Mouse (Mus musculus): ENCODE data around the gene Spata25. TPM values are rescaled to one million over a fixed set of nuclear protein-coding genes. Genes with fewer than 3 reads are reported as not detected.

Gene Spata25
- total RNA-seq, 2 experiments from 2014 or later, result 0.86 to 1.0 TPM

GRCm38 (mm10) chr2:164787032-164787431 lies 41.3 kb downstream of the Spata25 start:
- no peak for DNase-seq
- intact Hi-C loops (cut with DNase I), result loop anchor here (5.0 kb wide), 1 partner anchor 40 kb away; the partner anchor contains the start of genes Dnttip1 and Wfdc3

GRCm38 (mm10) chr2:164786388-164786885 lies 41.9 kb downstream of the Spata25 start:
- no peak for DNase-seq
- intact Hi-C loops (cut with DNase I), result loop anchor here (5.0 kb wide), 1 partner anchor 39 kb away; the partner anchor contains the start of genes Dnttip1 and Wfdc3

DNA sequence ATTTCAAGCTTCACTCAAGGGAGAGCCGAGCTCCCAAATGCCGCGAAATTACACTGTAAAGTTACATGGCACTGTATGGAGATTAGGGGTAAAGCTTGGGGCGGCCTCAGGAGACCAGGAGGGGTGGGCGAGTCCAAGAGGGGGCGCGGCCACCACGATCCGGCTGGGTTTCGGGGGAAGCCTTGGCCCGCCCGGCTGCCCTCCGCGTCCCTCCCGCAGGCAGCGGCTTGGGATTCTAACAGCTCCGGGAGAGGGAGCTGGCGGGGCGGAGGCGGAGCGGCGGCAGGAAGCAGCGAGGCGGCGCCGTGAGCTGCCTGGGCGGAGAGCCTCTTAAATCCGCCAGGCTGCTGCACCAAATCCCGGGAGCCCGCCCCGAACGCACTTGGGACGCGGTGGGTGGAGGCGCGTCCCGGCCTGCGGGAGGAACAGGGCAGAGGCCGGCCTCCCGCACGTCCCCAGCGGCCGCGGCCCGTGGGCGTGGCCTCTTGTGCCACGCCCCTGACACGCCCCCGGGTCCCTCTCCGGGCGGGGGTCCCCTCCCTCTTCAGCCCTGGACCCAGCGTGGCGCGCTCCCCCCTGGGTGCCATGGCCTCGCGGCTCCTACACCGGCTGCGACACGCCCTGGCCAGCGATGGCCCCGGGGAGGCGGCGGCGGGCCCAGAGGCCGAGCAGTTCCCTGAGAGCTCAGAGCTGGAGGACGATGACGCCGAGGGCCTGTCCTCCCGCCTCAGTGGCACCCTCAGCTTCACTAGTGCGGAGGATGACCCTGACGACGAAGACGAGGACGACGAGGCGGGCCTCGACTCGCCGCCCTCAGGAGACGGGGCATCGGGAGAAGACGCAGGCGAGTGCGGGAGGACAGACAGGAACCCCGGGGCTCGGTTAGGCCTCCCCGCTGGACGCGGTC lies 42.6 kb downstream of the Spata25 start, which contains the start of gene Snx21:
Gene Snx21, plus strand, starts transcription at position 343 of the 907 bp plus-strand sequence.
- intact Hi-C loops (cut with DNase I), result loop anchor here (5.0 kb wide), 1 partner anchor 38 kb away; the partner anchor contains the start of genes Dnttip1 and Wfdc3
- DNase-seq, result peak; percentile 92 to 94

GRCm38 (mm10) chr2:164784869-164785420 lies 43.4 kb downstream of the Spata25 start:
- intact Hi-C loops (cut with DNase I), result loop anchor here (5.0 kb wide), 1 partner anchor 38 kb away; the partner anchor contains the start of genes Dnttip1 and Wfdc3
- no peak for DNase-seq

GRCm38 (mm10) chr2:164783926-164784581 lies 44.3 kb downstream of the Spata25 start:
- intact Hi-C loops (cut with DNase I), result no loop called here
- DNase-seq, result no peak

DNA sequence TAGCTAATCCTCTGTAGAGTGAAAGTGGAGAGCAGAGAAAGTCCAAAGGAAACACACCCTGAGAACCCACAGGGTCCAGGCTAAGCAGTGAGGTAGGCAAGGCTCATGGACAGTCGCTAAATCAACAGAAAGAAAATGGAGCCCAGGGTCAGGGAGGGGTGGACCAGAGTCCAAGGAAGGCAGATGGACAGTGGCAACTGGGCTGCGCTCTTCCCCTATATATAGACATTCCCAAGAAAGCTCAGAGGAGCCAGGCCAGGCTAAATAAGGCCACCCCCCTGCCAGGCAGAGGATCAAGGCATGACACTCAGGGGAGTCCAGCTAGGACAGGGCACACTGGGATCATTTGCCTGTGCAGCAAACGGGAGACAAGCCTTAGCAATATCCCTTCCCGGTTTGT lies 46.5 kb downstream of the Spata25 start:
- intact Hi-C loops (cut with DNase I), result no loop called here
- no peak for DNase-seq

DNA sequence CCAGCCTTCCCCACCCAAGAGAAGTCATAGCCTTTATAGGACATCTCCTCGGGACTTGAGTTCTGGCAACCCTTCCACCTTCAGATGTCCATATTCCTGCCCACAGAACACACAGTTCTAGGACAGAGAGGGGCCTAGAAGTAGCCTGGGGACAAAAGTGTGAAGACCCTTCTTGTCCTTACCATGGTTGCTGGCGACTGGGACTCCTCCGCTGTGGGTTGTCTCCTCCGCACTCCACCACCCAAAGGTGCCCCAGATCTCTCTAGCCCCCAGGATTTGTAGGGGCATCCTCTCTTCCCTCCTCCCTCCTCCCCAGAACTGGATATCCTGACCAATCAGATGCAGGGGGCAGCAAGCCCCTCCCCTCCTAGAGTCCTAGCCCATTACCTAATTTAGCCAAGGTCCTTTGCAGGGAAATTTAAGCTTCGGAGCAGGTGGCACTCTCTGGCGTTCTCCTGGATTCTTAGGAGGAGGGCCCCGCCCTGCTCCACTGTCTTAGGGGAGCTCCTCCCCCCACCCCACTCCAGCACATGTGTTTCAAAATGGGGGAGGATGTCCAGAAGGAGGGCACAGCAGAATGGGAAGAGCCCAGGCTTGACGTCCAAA lies 48.8 kb downstream of the Spata25 start, which contains the start of gene Tnnc2:
Gene Tnnc2, minus strand, starts transcription at position 487 of the 606 bp plus-strand sequence.
- DNase-seq, result no peak
- intact Hi-C loops (cut with DNase I), result no loop called here

DNA sequence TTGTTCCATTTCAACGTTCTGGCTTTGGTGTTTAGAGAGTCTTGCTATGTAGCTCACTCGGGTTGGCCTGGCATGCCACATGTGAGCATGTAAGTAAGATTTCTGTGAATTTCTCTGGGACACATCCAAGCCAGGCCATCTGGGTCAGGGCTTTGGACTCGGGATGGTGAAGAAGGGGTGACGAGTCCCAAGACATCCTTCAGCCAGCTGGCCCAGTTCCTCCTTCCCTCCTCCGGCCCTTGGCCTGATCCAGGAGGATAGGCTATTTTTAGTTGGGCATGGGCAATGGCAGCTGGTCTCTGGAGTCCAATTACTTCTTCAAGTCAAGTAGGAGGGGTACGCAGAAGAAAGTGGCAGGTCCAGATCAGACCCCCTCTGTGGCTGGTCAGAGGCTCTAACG lies 49.5 kb downstream of the Spata25 start:
- intact Hi-C loops (cut with DNase I), result no loop called here
- DNase-seq, result no peak

DNA sequence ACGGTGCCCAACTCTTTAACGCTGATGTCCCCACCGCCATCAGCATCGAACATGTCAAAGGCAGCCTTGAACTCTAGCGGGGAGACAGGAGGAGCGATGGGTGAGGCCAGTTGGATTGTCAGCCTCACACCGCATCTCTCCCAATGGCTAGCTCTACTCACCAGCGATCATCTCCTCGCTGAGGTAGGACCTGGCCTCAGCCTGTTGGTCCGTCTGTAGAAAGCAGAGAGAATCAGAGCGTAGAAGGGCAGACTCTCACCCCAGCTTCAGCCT lies 50.4 kb downstream of the Spata25 start:
- intact Hi-C loops (cut with DNase I), result no loop called here
- DNase-seq, result no peak

GRCm38 (mm10) chr2:164777246-164778014 lies 50.9 kb downstream of the Spata25 start:
- DNase-seq, result no peak
- intact Hi-C loops (cut with DNase I), result no loop called here

- intact Hi-C loops (cut with DNase I), result no loop called here
- DNase-seq, result no peak
Observed at GRCm38 (mm10) chr2:164776801-164777200, 51.5 kb downstream of the Spata25 start.

Other genes with a start within 250 kb of the Spata25 start
- under 1 TPM; 0.29 to 0.48 TPM for gene Wfdc6a, start 243.1 kb downstream of the Spata25 start, total RNA-seq (2021)
- not detected for gene Eppin, start 234.9 kb downstream of the Spata25 start, total RNA-seq (2021)
- gene Wfdc6b, start 215.0 kb downstream of the Spata25 start, total RNA-seq (2021), result not detected
- not detected for gene Wfdc8, start 214.9 kb downstream of the Spata25 start, total RNA-seq (2021)
- not detected for gene Wfdc16, start 189.7 kb downstream of the Spata25 start, total RNA-seq (2021)
- not detected for gene Wfdc10, start 172.5 kb downstream of the Spata25 start, total RNA-seq (2021)
- gene Wfdc9, start 172.0 kb downstream of the Spata25 start, total RNA-seq (2021), result not detected
- gene Wfdc11, start 154.4 kb downstream of the Spata25 start, total RNA-seq (2021), result not detected
- gene Wfdc13, start 143.4 kb downstream of the Spata25 start, total RNA-seq (2021), result not detected
- gene Spint4, start 130.0 kb downstream of the Spata25 start, total RNA-seq (2021), result not detected
- gene Spint5, start 113.2 kb downstream of the Spata25 start, total RNA-seq (2021), result not detected
- gene Wfdc3, start 82.6 kb downstream of the Spata25 start, total RNA-seq (2021), result under 1 TPM; 0.22 to 0.33 TPM
- gene Dnttip1, start 82.6 kb downstream of the Spata25 start, total RNA-seq (2021), result 10 to 100 TPM; 29.4 to 30.2 TPM
- gene Ube2c, start 58.6 kb downstream of the Spata25 start, total RNA-seq (2021), result 10 to 100 TPM; 10.8 to 19.5 TPM
- not detected for gene Tnnc2, start 48.6 kb downstream of the Spata25 start, total RNA-seq (2021)
- 10 to 100 TPM; 20.8 to 23.0 TPM for gene Snx21, start 42.7 kb downstream of the Spata25 start, total RNA-seq (2021)
- 10 to 100 TPM; 11.2 to 11.3 TPM for gene Acot8, start 23.7 kb downstream of the Spata25 start, total RNA-seq (2021)
- 1 to 10 TPM; 2.4 to 2.6 TPM for gene Zswim3, start 23.4 kb downstream of the Spata25 start, total RNA-seq (2021)
- 1 to 10 TPM; 3.7 to 5.0 TPM for gene Zswim1, start 5.9 kb downstream of the Spata25 start, total RNA-seq (2021)
- gene Ctsa, start 4.3 kb upstream of the Spata25 start, total RNA-seq (2021), result 100 to 1,000 TPM in 1 of 2 experiments, 10 to 100 TPM in 1; 97.7 to 103 TPM
- 10 to 100 TPM; 34.6 to 34.7 TPM for gene Neurl2, start 4.9 kb upstream of the Spata25 start, total RNA-seq (2021)
- gene Pltp, start 29.2 kb upstream of the Spata25 start, total RNA-seq (2021), result 10 to 100 TPM; 43.7 to 58.5 TPM
- gene Pcif1, start 50.8 kb upstream of the Spata25 start, total RNA-seq (2021), result 10 to 100 TPM; 33.0 to 33.6 TPM
- gene Zfp335, start 83.2 kb upstream of the Spata25 start, total RNA-seq (2021), result 10 to 100 TPM; 10.7 to 10.8 TPM
- gene Mmp9, start 112.2 kb upstream of the Spata25 start, total RNA-seq (2021), result under 1 TPM; 0.43 to 0.63 TPM
- gene Slc12a5, start 132.3 kb upstream of the Spata25 start, total RNA-seq (2021), result under 1 TPM; 0.73 to 0.91 TPM
- gene Ncoa5, start 206.3 kb upstream of the Spata25 start, total RNA-seq (2021), result 10 to 100 TPM; 19.7 to 22.8 TPM
- gene Cd40, start 227.1 kb upstream of the Spata25 start, total RNA-seq (2021), result 1 to 10 TPM; 2.4 to 3.0 TPM